Mouse (Mus musculus) embryo, embryonic 11 days (tissue): Measurements from ENCODE around the gene Ang6.
"Not testable (repeated sequence)": the region's sequence is repeated elsewhere in the genome, so short reads cannot be mapped to it uniquely, and the experiment has no call there.

Experiments used
- DNase-seq: peaks from one replicate; pipeline ENCODE4 v3.0.0-alpha.2; 2015

Gene Ang6

GRCm38 (mm10) chr14:44002169-44002568 lies at the start of gene Ang6:
Gene Ang6 (minus strand): TSS chr14:44002269.
- DNase-seq: no peak

DNA sequence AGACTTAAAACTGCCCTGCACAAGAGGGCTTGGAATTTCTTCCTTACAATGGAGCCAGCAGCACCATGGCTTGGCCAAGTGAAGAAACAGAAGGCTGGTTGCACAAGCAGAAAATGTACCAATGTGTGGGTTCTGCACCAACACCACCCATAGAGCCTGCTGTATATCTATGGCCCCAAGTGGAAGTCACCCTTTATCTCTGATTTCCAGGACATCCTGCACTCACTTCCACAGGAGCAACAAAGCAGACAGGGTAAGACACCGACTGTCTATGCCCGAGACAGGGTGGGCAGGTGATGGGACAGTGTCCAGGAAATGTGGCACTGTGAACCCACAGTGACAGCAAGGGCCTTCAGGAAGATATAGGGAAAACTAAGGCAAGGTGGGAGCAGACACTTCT lies 44.5 kb upstream of the Ang6 start:
- not testable (repeated sequence) for DNase-seq

GRCm38 (mm10) chr14:44031828-44032227 lies 29.8 kb upstream of the Ang6 start:
- DNase-seq: not testable (repeated sequence)

DNA sequence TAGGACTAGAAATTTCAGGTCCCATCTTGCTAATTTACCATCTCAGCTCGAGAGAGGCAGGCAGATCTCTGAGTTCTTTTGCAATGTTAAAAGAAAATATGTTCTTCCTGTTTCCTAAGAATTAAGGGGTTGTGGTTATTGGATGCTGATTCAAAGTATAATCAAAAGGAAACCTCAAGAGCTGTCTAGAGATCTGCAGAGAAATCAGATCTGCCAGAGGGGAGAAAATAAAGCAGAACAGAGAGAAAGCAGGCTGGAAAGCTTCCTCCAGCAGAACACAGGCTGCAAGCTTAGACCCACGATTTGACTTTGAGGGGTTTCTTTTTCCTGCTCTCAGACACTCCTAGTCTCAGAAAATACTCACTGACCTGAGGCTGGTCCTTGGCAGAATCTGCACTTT lies 7.6 kb upstream of the Ang6 start:
- not testable (repeated sequence) for DNase-seq

- DNase-seq: not testable (repeated sequence)
Measured at GRCm38 (mm10) chr14:44008021-44008420, 6.0 kb upstream of the Ang6 start.

DNA sequence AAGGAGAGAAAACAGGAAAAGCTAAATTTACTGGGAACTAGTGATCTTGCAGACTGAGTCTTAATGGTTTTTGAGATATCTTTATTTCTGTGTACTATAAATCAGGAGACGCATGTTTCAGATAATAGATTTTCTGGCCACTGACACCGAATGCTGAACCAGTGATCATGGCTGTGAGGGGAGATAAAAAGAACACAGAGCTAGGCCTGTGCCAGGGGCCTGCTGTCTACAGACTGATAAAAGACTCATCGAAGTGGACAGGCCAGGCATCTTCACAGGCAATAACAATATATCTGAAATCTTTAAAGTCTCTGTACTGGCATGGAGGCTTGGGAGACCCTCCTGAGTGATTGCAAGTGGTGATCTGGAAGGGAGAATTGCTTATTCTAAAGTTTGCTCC lies 469 bp downstream of the Ang6 start:
- no peak for DNase-seq

GRCm38 (mm10) chr14:43998455-43999000 lies 3.5 kb downstream of the Ang6 start:
- DNase-seq: not testable (repeated sequence)

DNA sequence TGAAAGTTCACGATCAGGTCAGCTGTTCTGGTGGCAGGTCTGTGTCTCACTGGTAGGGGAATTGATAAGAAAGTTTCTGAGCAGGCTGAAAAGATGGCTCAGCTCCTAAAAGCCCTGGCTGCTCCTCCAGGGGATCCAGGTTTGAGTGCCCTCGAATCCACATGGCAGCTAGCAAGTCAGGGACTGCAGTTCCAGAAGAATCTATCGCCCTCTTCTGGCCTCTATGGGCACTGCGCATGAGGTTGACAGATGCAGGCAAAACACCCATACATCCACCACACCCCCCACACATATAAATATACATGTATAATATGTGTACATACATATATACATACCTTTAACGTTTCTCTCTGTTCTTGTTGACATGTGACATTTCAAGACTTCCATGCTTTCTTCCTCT lies 14.7 kb downstream of the Ang6 start:
- DNase-seq: peak; percentile 68

GRCm38 (mm10) chr14:43986147-43986546 lies 15.9 kb downstream of the Ang6 start:
- DNase-seq: no peak

- DNase-seq: peak; percentile 63
Measured at GRCm38 (mm10) chr14:43983897-43984296, 18.2 kb downstream of the Ang6 start.

DNA sequence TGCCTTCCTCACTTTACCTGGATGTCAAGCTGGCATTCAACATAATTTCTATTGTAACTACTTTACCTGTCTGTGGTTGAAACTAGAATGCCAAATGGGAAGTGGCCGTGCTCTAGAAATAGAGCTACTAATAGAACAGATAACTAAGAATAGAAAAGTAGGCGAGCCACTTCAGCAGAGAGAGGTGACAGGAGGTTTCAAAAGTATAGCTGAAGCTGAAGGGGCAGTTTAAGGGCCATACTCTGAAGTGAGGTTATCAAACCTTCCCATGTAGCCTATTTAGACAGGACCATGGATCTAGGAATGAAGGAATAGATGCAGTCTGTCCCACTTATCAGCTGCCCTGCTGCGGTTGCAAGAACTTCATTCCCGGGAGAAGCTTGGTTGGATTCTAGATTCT lies 18.6 kb downstream of the Ang6 start:
- DNase-seq: no peak

GRCm38 (mm10) chr14:43956769-43957168 lies 45.3 kb downstream of the Ang6 start, which contains the start of gene Ang5:
Gene Ang5 (plus strand): TSS chr14:43957069.
- DNase-seq: not testable (repeated sequence)

- DNase-seq: not testable (repeated sequence)
Measured at GRCm38 (mm10) chr14:43955074-43955473, 47.0 kb downstream of the Ang6 start.

DNA sequence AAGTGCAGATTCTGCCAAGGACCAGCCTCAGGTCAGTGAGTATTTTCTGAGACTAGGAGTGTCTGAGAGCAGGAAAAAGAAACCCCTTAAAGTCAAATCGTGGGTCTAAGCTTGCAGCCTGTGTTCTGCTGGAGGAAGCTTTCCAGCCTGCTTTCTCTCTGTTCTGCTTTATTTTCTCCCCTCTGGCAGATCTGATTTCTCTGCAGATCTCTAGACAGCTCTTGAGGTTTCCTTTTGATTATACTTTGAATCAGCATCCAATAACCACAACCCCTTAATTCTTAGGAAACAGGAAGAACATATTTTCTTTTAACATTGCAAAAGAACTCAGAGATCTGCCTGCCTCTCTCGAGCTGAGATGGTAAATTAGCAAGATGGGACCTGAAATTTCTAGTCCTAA lies 48.7 kb downstream of the Ang6 start:
- not testable (repeated sequence) for DNase-seq
